Mouse (Mus musculus) retina, adult 2 months (tissue): ENCODE measurements around the gene Otx1.

Experiments
- DNase-seq: peaks from one replicate; pipeline ENCODE4 v3.0.0-alpha.2; 2012; ENCODE audit warnings: low read depth, low spot score

Otx1 gene

DNA sequence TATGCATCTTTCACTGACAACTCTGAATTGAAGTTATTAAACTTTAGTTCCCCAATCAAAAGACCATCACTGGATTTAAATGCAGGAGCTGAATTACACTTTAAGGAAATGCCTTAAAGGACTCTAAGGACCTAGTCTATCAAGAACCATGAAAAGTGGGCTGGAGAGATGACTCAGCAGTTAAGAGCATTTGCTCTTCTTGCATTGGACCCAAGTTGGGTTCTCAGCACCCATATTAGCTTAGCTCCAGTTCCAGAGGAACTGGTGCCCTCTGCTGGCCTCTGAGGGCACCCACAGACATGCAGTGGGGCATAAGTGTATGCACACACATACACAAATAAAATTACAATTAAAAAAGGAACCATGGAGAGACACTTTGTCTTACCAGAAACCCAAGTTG, 52.6 kb downstream of the Otx1 start:
- DNase-seq = no peak
